Mouse (Mus musculus): ENCODE data around the gene Glb1l. TPM values are rescaled to one million over a fixed set of nuclear protein-coding genes. Genes with fewer than 3 reads are reported as not detected.

The Glb1l gene
- 11.7 and 17.5 TPM in 2 replicates for polyA plus RNA-seq (2015; fragmentation: Nextera tagmentation; extraction: Ambion mirVana)

DNA sequence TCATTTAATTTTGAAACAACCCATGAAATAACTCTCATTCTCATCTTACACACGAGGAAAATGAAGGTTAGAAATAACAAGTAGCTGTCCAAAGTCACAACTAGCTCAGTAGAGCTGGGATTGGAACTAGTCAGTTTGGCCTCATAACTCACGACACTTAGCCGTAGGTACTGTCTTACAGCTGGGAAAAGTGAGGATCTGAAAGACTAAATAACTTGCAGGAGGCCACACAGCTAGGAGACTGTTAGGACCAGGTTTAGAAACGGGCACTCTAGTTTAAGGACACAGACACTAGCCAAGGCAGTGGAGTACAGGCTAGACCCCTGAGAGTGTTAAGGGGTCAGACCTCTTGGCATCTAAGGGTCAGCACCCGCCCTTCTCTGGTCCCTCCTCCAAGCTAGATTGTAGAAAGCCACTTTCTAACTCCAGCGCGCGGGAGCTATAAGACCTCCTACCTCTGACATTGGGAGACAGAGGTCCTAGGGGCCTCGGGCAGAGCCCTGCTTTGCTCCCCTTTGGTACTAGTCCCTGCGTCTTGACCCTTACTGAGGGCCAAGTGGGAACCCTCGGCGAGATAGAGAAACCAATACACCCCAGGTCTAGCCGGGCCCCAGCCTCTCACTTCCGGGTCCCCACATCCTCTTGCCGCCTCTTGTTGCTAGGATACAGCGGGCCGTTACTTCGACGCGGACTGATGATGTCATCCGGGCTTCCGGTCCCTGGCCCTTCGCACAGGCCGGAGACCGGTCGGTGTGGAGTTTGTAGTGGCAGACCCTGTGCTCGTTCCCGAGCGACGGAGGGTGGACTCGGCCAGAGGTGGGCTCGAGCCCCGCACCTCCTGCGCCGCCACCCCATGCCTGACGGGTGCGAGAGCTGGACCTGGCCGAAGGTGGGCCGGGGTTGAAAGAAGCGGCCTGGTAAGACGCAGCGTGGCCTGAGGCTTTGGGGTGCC is at the start of gene Glb1l, which contains the start of gene Stk16:
Glb1l (minus strand) TSS at position 678 of the 952 bp plus-strand sequence.
Stk16 (plus strand) TSS at position 703 of the 952 bp plus-strand sequence.

GRCm38 (mm10) chr1:75236117-75237050 is 25.8 kb upstream of the Glb1l start, which contains the start of gene Dnajb2:
Gene Dnajb2, plus strand, starts transcription at chr1:75236406.

DNA sequence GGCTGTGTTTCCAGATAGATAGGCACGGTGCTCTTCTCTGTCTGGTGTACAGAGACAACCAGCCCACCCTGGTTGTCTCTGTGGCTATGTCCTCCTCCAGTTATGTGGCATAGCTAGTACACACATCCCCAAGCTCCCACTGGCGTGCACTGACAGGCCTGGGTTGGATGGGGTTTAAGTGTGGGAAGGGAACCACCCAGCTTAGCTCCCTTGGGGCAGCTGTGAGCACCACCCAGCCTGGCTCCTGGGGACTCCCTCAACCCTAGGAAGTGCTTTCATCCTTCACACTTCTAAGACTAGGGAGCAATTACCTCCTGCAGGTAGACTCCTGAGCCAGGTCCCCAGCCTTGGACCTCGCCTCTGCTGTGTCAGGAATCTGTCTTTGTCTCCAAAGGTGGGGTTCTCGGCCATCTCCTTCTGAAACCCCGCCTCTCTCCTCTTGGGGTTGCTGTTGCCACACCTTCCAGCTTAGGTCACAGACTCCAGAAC is 21.1 kb upstream of the Glb1l start, which contains the start of gene A630095N17Rik:
A630095N17Rik (minus strand) TSS at position 439 of the 489 bp plus-strand sequence.

DNA sequence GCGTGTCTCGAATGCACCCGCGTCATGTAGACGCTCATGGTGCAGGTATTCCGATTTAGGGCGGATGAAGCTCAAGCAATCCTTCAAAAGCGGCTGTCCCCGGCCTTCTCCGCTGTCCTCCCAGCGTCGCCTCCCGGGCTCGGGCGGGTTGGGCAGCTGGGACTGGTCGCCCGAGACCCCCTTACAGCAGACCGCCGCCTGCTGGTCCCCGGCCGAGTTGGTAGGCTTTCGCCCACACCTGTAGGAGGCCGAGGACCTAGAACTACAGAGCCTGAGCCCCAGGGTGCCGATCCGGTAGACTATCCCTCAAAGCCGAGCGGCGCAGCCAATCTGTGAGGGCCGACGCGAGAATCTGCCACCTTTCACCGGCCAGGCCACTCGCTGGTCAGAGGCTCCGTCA is 8.9 kb upstream of the Glb1l start, which contains the start of gene Tuba4a:
Tuba4a (minus strand) TSS at position 335 of the 400 bp plus-strand sequence.

DNA sequence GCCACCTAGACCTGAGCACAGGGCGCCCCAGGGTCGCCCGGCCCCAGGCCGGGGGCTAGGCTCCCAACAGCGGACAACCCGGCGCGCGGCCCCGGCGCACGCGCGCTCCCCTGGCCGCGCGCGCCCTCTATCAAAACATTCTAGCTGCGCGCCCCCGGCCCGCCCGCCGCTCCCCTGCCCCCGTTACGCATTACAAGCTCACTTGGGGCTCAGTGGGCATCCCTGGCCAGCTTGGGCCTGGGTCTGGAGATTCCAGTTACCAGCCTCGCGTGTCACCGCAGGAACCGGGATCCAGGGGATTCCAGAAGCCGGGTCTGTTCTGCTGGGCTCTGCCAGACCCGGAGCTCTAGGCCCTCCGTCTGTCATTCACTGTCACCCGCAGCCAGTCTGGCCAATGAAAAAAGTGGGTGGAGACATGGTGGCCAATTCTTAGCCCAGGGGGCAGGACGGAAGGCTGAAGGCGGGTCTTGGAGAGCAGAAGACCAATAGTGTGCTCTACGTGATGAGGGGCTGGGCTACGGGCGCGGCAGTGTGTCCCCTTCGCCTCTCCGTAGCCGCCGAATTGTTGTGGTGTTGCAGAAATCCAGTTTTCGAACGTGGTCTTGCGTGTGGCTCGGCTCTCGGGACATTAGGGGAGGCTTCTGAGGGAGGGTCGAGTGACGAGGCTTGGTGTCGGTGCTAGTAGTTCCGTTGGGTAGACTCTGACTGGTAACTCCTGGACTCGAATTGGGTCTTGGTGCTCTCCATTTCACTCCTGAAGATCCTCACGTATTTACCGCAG is 18.8 kb downstream of the Glb1l start, which contains the start of the genes Ankzf1 and Atg9a:
Ankzf1 (plus strand) TSS at position 530 of the 781 bp plus-strand sequence.
Atg9a (minus strand) TSS at position 575 of the 781 bp plus-strand sequence.

GRCm38 (mm10) chr1:75180105-75180590 is 30.5 kb downstream of the Glb1l start, which contains the start of gene Abcb6:
Gene Abcb6, minus strand, starts transcription at chr1:75180392.

GRCm38 (mm10) chr1:75168472-75169464 is 41.8 kb downstream of the Glb1l start, which contains the start of gene Zfand2b:
Gene Zfand2b, plus strand, starts transcription at chr1:75168646.

Small RNA genes within 50 kb of the gene (microRNA-seq; reads per million reads assigned to microRNA genes)
- not detected for gene Gm27943

Other genes starting within 250 kb of the Glb1l start
- 4.5 and 4.7 TPM in 2 replicates for gene Nhej1, start 85.6 kb downstream of the Glb1l start, polyA plus RNA-seq (2015; fragmentation: Nextera tagmentation; extraction: Ambion mirVana)
- not detected in 2 replicates for gene Slc23a3, start 76.9 kb downstream of the Glb1l start, polyA plus RNA-seq (2015; fragmentation: Nextera tagmentation; extraction: Ambion mirVana)
- 32.1 and 35.5 TPM in 2 replicates for gene Cnppd1, start 68.1 kb downstream of the Glb1l start, polyA plus RNA-seq (2015; fragmentation: Nextera tagmentation; extraction: Ambion mirVana)
- gene Retreg2, start 68.0 kb downstream of the Glb1l start, polyA plus RNA-seq (2015; fragmentation: Nextera tagmentation; extraction: Ambion mirVana) = 148 and 155 TPM in 2 replicates
- 37.1 and 39.3 TPM in 2 replicates for gene Zfand2b, start 42.2 kb downstream of the Glb1l start, polyA plus RNA-seq (2015; fragmentation: Nextera tagmentation; extraction: Ambion mirVana)
- gene Abcb6, start 30.4 kb downstream of the Glb1l start, polyA plus RNA-seq (2015; fragmentation: Nextera tagmentation; extraction: Ambion mirVana) = 44.3 and 44.7 TPM in 2 replicates
- 19.4 and 20.2 TPM in 2 replicates for gene Ankzf1, start 18.7 kb downstream of the Glb1l start, polyA plus RNA-seq (2015; fragmentation: Nextera tagmentation; extraction: Ambion mirVana)
- 66.7 and 73.9 TPM in 2 replicates for gene Atg9a, start 18.6 kb downstream of the Glb1l start, polyA plus RNA-seq (2015; fragmentation: Nextera tagmentation; extraction: Ambion mirVana)
- gene Stk16, start within 50 bp of the Glb1l start, polyA plus RNA-seq (2015; fragmentation: Nextera tagmentation; extraction: Ambion mirVana) = 118 and 119 TPM in 2 replicates
- gene Tuba4a, start 9.1 kb upstream of the Glb1l start, polyA plus RNA-seq (2015; fragmentation: Nextera tagmentation; extraction: Ambion mirVana) = 200 and 210 TPM in 2 replicates
- gene A630095N17Rik, start 21.3 kb upstream of the Glb1l start, polyA plus RNA-seq (2015; fragmentation: Nextera tagmentation; extraction: Ambion mirVana) = 0.34 and 0.51 TPM in 2 replicates
- 72.4 and 86.4 TPM in 2 replicates for gene Dnajb2, start 25.6 kb upstream of the Glb1l start, polyA plus RNA-seq (2015; fragmentation: Nextera tagmentation; extraction: Ambion mirVana)
- 51.2 and 57.2 TPM in 2 replicates for gene Ptprn, start 53.7 kb upstream of the Glb1l start, polyA plus RNA-seq (2015; fragmentation: Nextera tagmentation; extraction: Ambion mirVana)
- gene Resp18, start 67.6 kb upstream of the Glb1l start, polyA plus RNA-seq (2015; fragmentation: Nextera tagmentation; extraction: Ambion mirVana) = 505 and 560 TPM in 2 replicates
- gene Dnpep, start 107.2 kb upstream of the Glb1l start, polyA plus RNA-seq (2015; fragmentation: Nextera tagmentation; extraction: Ambion mirVana) = 125 and 134 TPM in 2 replicates
- gene Des, start 149.5 kb upstream of the Glb1l start, polyA plus RNA-seq (2015; fragmentation: Nextera tagmentation; extraction: Ambion mirVana) = 2.2 and 2.5 TPM in 2 replicates
- 21.1 and 25.5 TPM in 2 replicates for gene Speg, start 164.5 kb upstream of the Glb1l start, polyA plus RNA-seq (2015; fragmentation: Nextera tagmentation; extraction: Ambion mirVana)
- 60.4 and 69.0 TPM in 2 replicates for gene Gmppa, start 225.1 kb upstream of the Glb1l start, polyA plus RNA-seq (2015; fragmentation: Nextera tagmentation; extraction: Ambion mirVana)
- 29.7 and 33.4 TPM in 2 replicates for gene Asic4, start 239.6 kb upstream of the Glb1l start, polyA plus RNA-seq (2015; fragmentation: Nextera tagmentation; extraction: Ambion mirVana)